Mouse (Mus musculus) olfactory bulb, adult 2 months (tissue): ENCODE measurements around the gene Upk3bl. TPM values are rescaled to one million over a fixed set of nuclear protein-coding genes. Genes with fewer than 3 reads are reported as not detected.

Experiments
- H3K27ac ChIP-seq: fragments of 200-500 bp; 2 replicates; pipeline ENCODE4 v1.5.1; 2012; ENCODE audit warnings: low read depth, low read length; ENCODE audit not compliant: insufficient read depth
- H3K4me1 ChIP-seq: fragments of 200-500 bp; 2 replicates; pipeline ENCODE4 v1.6.1; 2012; ENCODE audit warnings: low read length; ENCODE audit not compliant: control insufficient read depth, insufficient read depth
- H3K4me3 ChIP-seq: fragments of 200-500 bp; 2 replicates; pipeline ENCODE4 v1.5.1; 2012; ENCODE audit warnings: mild to moderate bottlenecking, low read depth, low read length, moderate library complexity; ENCODE audit not compliant: insufficient read depth
- CTCF ChIP-seq: fragments of 200-500 bp; IDR thresholded peaks from 2 replicates; pipeline ENCODE4 v1.5.1; 2012; ENCODE audit warnings: low read depth, mild to moderate bottlenecking, low read length, moderate library complexity; ENCODE audit not compliant: insufficient read depth
- POLR2A ChIP-seq: fragments of 200-500 bp; IDR thresholded peaks from 2 replicates; pipeline ENCODE4 v1.6.1; 2012; ENCODE audit warnings: mild to moderate bottlenecking, low read depth, low read length, moderate library complexity; ENCODE audit not compliant: insufficient read depth
- WGBS: fragments of 180-500 bp; shearing (Covaris S2); methylation state at CpG from one replicate; pipeline ENCODE4 v1.1.7; 2018; 5-methylcytosine and 5-hydroxymethylcytosine counted together
- polyA plus RNA-seq: library from polyadenylated mRNA; stranded (reverse); fragments of >200 nt; gene quantifications from 2 replicates; pipeline ENCODE4 v1.2.4, GENCODE M21; 2012; ENCODE audit warnings: low replicate concordance; ENCODE audit not compliant: missing spikeins, insufficient read depth, insufficient read length

Upk3bl gene
- polyA plus RNA-seq, 1 experiment, result not detected

DNA sequence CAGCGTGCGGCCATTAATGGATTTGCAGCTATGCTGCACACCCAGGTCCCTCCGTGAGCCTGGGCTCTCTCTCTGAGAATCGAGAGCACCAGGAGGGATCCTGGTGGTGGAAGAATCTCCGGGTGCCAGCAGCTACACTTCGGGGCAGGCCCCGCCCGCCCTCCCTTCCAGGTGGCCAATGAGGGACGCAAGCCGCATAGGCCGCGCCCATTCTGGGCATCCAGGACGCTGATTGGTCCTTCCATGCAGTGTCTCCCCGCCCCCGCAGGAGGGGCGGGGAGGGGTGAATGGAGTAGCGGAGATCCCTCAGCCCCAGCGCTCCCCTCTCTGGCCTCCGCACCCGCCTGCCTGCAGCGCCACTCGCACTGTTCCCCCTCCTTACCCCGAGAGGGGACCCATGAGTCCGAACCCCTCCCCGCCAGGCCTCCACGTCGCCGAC, 29.4 kb downstream of the Upk3bl start, which contains the start of gene Rasa4:
TSS of gene Rasa4 (plus strand) at position 248 of the 439 bp plus-strand sequence.
- H3K4me3 ChIP-seq, result peak within 1 kb of the TSS; percentile 81
- peaks cover 17% of the 10 kb centered on the region for H3K4me1 ChIP-seq
- no peak within 1 kb of the TSS for H3K27ac ChIP-seq
- no peak for TF ChIP-seq POLR2A
- no peak for TF ChIP-seq CTCF
- WGBS, result under 1% methylated on average over 28 of the region's 28 CpGs

- H3K4me3 ChIP-seq, result peak overlapping the region; percentile 81
- WGBS, result 7% methylated on average over 23 of the region's 23 CpGs
- H3K4me1 ChIP-seq, result peaks cover 17% of the 10 kb centered on the region
- TF ChIP-seq CTCF (no peak), POLR2A (no peak)
- H3K27ac ChIP-seq, result no peak overlapping the region
These were observed 30.0 kb downstream of the Upk3bl start for GRCm38 (mm10) chr5:136084144-136084881.

- 38% methylated on average over 21 of the region's 21 CpGs for WGBS
- H3K4me1 ChIP-seq, result peaks cover 17% of the 10 kb centered on the region
- TF ChIP-seq CTCF (no peak), POLR2A (no peak)
- H3K4me3 ChIP-seq, result peak overlapping the region; percentile 81
- H3K27ac ChIP-seq, result 0 out of 2 replicates have a peak overlapping the region, but pooled peaks have one; percentile 10
These were observed 30.8 kb downstream of the Upk3bl start for GRCm38 (mm10) chr5:136084891-136085651.

DNA sequence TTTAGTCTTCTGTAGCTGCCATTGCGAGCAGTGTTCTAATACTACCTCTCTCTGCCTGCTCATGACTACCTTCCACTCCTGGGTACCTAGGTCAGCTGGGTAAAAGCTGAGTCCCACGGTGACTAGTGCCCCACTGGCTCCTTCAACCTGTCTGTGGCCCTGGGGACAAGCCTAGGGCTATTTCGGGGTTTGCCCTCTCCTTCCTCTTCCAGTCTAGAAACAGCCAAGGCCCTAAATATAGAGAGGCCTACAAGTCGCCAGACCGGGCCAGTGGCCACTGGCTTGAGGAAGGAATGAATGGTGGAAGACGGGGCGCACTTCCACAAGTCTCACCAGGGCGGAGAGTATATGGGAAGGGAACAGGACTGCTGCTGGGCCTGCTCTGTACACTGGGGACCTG, 32.0 kb downstream of the Upk3bl start:
- WGBS, result 96% methylated on average over 8 of the region's 8 CpGs
- Histone ChIP-seq H3K27ac (no peak overlapping the region), H3K4me1 (peaks cover 17% of the 10 kb centered on the region), H3K4me3 (no peak overlapping the region)
- TF ChIP-seq POLR2A (no peak), CTCF (no peak)

DNA sequence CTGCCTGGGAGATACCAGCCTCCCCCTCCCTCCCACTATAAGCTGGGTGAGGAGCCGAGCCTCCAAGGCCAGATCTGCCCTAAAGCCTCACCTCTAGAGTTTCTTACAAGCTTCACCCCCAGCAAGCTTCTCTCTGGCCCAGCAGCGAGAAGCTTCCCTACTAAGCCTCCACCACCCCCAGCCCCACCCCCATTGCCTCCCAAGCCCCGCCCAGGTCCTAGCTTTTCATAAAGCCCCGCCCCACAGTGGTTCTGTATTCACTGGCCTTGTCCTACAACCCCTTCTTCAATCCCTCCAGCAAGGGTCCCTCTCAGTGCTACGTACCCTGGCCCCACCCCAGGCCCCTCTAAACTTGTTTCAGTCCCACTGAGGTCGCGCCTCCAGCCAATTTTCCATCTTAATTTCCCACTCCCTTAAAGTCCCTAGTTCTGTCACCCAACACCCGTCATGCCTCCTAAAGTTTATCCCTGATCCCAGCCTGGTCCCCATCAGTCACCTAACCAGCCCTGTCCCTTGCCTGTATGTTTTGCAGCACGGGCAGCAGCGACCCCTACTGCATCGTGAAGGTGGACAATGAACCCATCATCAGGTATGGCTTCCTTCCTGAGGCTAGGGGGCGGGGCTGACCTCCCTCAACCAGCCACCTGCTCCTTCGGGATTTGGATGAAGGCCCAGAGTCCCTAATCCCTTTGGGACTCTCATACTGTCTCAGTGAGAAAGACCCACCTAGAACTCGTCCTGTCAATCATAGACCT, 34.7 kb downstream of the Upk3bl start:
- Histone ChIP-seq H3K27ac (no peak overlapping the region), H3K4me3 (no peak overlapping the region), H3K4me1 (peaks cover 16% of the 10 kb centered on the region)
- WGBS, result 28% methylated on average over 14 of the region's 14 CpGs
- TF ChIP-seq CTCF, result no peak
- TF ChIP-seq POLR2A, result no peak

DNA sequence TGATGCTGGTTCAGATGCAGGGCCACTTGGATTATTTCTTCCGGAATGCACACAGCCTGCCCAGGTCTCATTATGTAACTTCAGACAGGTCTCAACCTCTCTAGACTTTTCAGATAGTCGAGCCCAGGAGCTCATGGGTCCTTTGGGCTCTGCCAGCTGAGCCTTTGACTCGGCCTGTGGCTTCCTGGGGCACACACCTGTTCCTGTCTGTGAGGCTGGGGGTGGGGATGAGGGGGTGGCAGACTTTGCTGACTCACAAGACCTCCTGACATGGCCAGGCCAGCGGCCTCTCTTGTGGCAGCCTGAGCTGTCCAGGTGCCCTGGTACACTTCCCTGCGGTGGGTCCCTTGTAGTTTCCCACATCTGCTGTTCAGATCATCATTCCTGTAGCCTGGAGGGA, 37.6 kb downstream of the Upk3bl start:
- 71% methylated on average over 5 of the region's 5 CpGs for WGBS
- Histone ChIP-seq H3K4me1 (peaks cover 14% of the 10 kb centered on the region), H3K4me3 (no peak overlapping the region), H3K27ac (no peak overlapping the region)
- TF ChIP-seq POLR2A, result no peak
- TF ChIP-seq CTCF, result no peak

GRCm38 (mm10) chr5:136094249-136095010, 40.1 kb downstream of the Upk3bl start:
- Histone ChIP-seq H3K27ac (no peak overlapping the region), H3K4me1 (peaks cover 14% of the 10 kb centered on the region), H3K4me3 (no peak overlapping the region)
- 24% methylated on average over 8 of the region's 8 CpGs for WGBS
- no peak for TF ChIP-seq CTCF
- TF ChIP-seq POLR2A, result no peak

GRCm38 (mm10) chr5:136095089-136095488, 40.8 kb downstream of the Upk3bl start:
- peaks cover 14% of the 10 kb centered on the region for H3K4me1 ChIP-seq
- 70% methylated on average over 7 of the region's 7 CpGs for WGBS

More at GRCm38 (mm10) chr5:136095089-136095488, 40.8 kb downstream of the Upk3bl start:
- H3K27ac ChIP-seq, result no peak overlapping the region
- TF ChIP-seq POLR2A (no peak), CTCF (no peak)
- no peak overlapping the region for H3K4me3 ChIP-seq
